Mouse (Mus musculus) liver, postnatal 0 days (tissue): Measurements from ENCODE around the gene Qrsl1. TPM values are rescaled to one million over a fixed set of nuclear protein-coding genes. Genes with fewer than 3 reads are reported as not detected.
"Not testable (repeated sequence)": the region's sequence is repeated elsewhere in the genome, so short reads cannot be mapped to it uniquely, and the experiment has no call there.

Experiments
- ATAC-seq: fragments of 200-750 bp; cut with Nextera tagmentation; 2 replicates; pipeline ENCODE4 v1.8.0; 2017; ENCODE audit warnings: mild to moderate bottlenecking, moderate library complexity
- DNase-seq: peaks from one replicate; pipeline ENCODE4 v3.0.0-alpha.2; 2016
- H3K27ac ChIP-seq: fragments of 300-500 bp; sonication (generic); 2 replicates; pipeline ENCODE4 v1.5.1; 2014; ENCODE audit warnings: antibody characterized with exemption, moderate library complexity, mild to moderate bottlenecking, low read depth
- H3K27me3 ChIP-seq: fragments of 300-500 bp; sonication (generic); 2 replicates; pipeline ENCODE4 v1.6.1; 2014; ENCODE audit warnings: low read length, control low read depth, mixed read lengths; ENCODE audit not compliant: insufficient read depth
- H3K36me3 ChIP-seq: fragments of 300-500 bp; sonication (generic); replicated peaks from 2 replicates; pipeline ENCODE4 v1.6.1; 2014; ENCODE audit warnings: mild to moderate bottlenecking, control low read depth, low read length, moderate library complexity, mixed read lengths; ENCODE audit not compliant: insufficient read depth
- H3K4me1 ChIP-seq: fragments of 300-500 bp; sonication (generic); 2 replicates; pipeline ENCODE4 v1.6.1; 2014; ENCODE audit warnings: antibody characterized with exemption, mild to moderate bottlenecking, control low read depth; ENCODE audit not compliant: insufficient read depth
- H3K4me2 ChIP-seq: fragments of 300-500 bp; sonication (generic); 2 replicates; pipeline ENCODE4 v1.6.1; 2014; ENCODE audit warnings: low read depth, mild to moderate bottlenecking, low read length, moderate library complexity, mixed read lengths
- H3K4me3 ChIP-seq: fragments of 300-500 bp; sonication (generic); 2 replicates; pipeline ENCODE4 v1.5.1; 2014; ENCODE audit warnings: low read depth, low read length
- H3K9ac ChIP-seq: fragments of 300-500 bp; sonication (generic); replicated peaks from 2 replicates; pipeline ENCODE4 v1.6.1; 2014; ENCODE audit warnings: mild to moderate bottlenecking, moderate library complexity
- H3K9me3 ChIP-seq: fragments of 300-500 bp; sonication (generic); 2 replicates; pipeline ENCODE4 v1.6.1; 2016; ENCODE audit warnings: mild to moderate bottlenecking, control low read depth, low read length, mixed read lengths
- CTCF ChIP-seq: sonication (generic); IDR thresholded peaks from 2 replicates; pipeline ENCODE4 v1.5.1; 2016; ENCODE audit warnings: antibody characterized with exemption, low read depth
- EP300 ChIP-seq: IDR thresholded peaks from 2 replicates; pipeline ENCODE4 v1.6.1; 2016; ENCODE audit warnings: antibody characterized with exemption, low read depth, mild to moderate bottlenecking
- WGBS: fragments of 180-500 bp; shearing (Covaris S2); extraction: QIAGEN DNeasy Blood & Tissue Kit; methylation state at CpG from one replicate; pipeline ENCODE4 v1.1.7; 2014; ENCODE audit not compliant: insufficient replicate concordance; 5-methylcytosine and 5-hydroxymethylcytosine counted together
- polyA plus RNA-seq: library from polyadenylated mRNA; unstranded; fragments of >200 nt; fragmentation: Nextera tagmentation; extraction: Ambion mirVana; gene quantifications from 2 replicates; pipeline ENCODE4 v1.2.1, GENCODE M21; 2015

The Qrsl1 gene
- 7.3 and 7.4 TPM in 2 replicates for polyA plus RNA-seq

DNA sequence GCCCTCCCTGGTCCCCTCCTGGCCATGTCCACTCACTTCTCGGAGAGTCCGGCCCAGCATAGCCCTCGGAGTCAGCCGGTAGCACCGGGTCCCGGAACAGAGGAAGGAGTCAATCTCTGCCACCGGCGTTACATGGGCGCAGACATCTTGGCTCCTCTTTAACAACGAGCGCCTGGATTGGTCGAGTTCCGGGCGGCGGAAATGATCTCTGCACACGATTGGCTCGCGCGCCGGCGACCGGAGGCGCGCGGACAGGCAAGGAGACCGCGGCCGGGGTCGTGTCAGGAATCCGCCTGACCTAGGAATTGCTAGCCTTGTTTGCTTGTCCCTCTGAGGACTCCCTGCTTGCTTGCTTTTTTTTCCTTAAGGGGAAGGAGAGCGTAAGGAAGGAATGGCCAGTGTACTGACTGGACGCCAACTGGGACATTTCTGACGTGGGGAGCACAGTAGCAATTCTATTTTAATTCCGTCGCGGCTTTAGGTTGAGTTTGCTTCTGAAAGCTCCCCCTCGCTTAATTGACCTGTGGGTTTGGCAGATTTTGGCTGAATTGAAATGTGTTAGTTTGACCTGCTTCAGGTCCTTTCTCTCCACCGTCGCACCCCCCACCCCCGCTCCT, at the start of gene Qrsl1, which contains the start of gene Rtn4ip1:
Gene Qrsl1 (minus strand): TSS at position 168 of the 617 bp plus-strand sequence.
Gene Rtn4ip1 (plus strand): TSS at position 230 of the 617 bp plus-strand sequence.
- H3K4me3 ChIP-seq: peak within 1 kb of the TSS; percentile 84
- peaks cover 9% of the 10 kb centered on the region for H3K4me1 ChIP-seq
- H3K36me3 ChIP-seq: no peaks in the 10 kb centered on the region
- ATAC-seq (peak; percentile 98), DNase-seq (peak; percentile 95)
- H3K9ac ChIP-seq: peak within 1 kb of the TSS; percentile 65
- no peaks in the 10 kb centered on the region for H3K9me3 ChIP-seq
- peak within 1 kb of the TSS; percentile 66 for H3K27ac ChIP-seq
- no peaks in the 10 kb centered on the region for H3K27me3 ChIP-seq
- TF ChIP-seq EP300: no peak
- TF ChIP-seq CTCF: no peak
- H3K4me2 ChIP-seq: peak within 1 kb of the TSS; percentile 78
- under 1% methylated on average over 40 of the region's 40 CpGs for WGBS

DNA sequence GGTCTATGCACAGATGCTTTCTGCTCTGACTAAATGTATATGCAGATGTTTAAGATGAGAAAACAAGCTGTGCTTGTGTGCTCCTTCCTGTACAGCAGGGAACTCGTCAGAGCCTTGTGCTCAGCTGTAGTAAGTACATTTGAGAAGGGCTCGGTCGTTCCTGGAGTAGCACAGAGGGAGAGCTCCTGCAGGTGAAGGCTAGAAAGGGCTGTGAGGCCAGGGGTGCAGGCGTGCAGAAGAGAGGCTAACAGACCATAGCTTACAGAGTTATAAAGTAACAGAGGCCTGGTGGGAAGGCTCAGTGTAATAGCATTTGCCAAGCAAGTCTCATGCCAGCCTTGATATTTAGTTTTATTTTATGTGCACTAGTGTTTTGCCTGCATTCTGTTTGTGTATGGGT, 43.9 kb upstream of the Qrsl1 start:
- H3K4me1 ChIP-seq: no peaks in the 10 kb centered on the region
- H3K4me3 ChIP-seq: no peak overlapping the region
- H3K9ac ChIP-seq: no peak overlapping the region
- H3K27me3 ChIP-seq: no peaks in the 10 kb centered on the region
- no peaks in the 10 kb centered on the region for H3K9me3 ChIP-seq
- no peak overlapping the region for H3K27ac ChIP-seq
- DNase-seq: no peak
- H3K4me2 ChIP-seq: no peak overlapping the region
- TF ChIP-seq CTCF (no peak), EP300 (no peak)
- no peak for ATAC-seq
- H3K36me3 ChIP-seq: peaks cover 14% of the 10 kb centered on the region
- WGBS: 80% methylated on average over 4 of the region's 4 CpGs

- peaks cover 14% of the 10 kb centered on the region for H3K36me3 ChIP-seq
- H3K4me1 ChIP-seq: no peaks in the 10 kb centered on the region
- H3K9me3 ChIP-seq: no peaks in the 10 kb centered on the region
- no peak overlapping the region for H3K4me3 ChIP-seq
- H3K27me3 ChIP-seq: no peaks in the 10 kb centered on the region
- H3K9ac ChIP-seq: no peak overlapping the region
- no peak for DNase-seq
- H3K27ac ChIP-seq: no peak overlapping the region
- 68% methylated on average over 4 of the region's 4 CpGs for WGBS
- no peak overlapping the region for H3K4me2 ChIP-seq
- 0 out of 2 replicates have a peak, but pooled peaks have one; percentile 31 for ATAC-seq
- TF ChIP-seq EP300: no peak
- no peak for TF ChIP-seq CTCF
Measured at GRCm38 (mm10) chr10:43943736-43944135, 42.2 kb upstream of the Qrsl1 start.

- H3K4me1 ChIP-seq: no peaks in the 10 kb centered on the region
- no peak overlapping the region for H3K4me2 ChIP-seq
- ATAC-seq (no peak), DNase-seq (no peak)
- H3K27me3 ChIP-seq: no peaks in the 10 kb centered on the region
- TF ChIP-seq EP300: no peak
- TF ChIP-seq CTCF: no peak
- H3K4me3 ChIP-seq: no peak overlapping the region
- no peak overlapping the region for H3K27ac ChIP-seq
- peaks cover 9% of the 10 kb centered on the region for H3K36me3 ChIP-seq
- H3K9ac ChIP-seq: no peak overlapping the region
- WGBS: 76% methylated on average over 6 of the region's 6 CpGs
- no peaks in the 10 kb centered on the region for H3K9me3 ChIP-seq
Measured at GRCm38 (mm10) chr10:43939136-43939662, 37.7 kb upstream of the Qrsl1 start.

GRCm38 (mm10) chr10:43928596-43928995, 27.1 kb upstream of the Qrsl1 start:
- no peaks in the 10 kb centered on the region for H3K4me1 ChIP-seq
- H3K9ac ChIP-seq: no peak overlapping the region
- no peak overlapping the region for H3K4me2 ChIP-seq
- WGBS: 68% methylated on average over 5 of the region's 5 CpGs
- no peak overlapping the region for H3K4me3 ChIP-seq
- DNase-seq: no peak
- no peaks in the 10 kb centered on the region for H3K9me3 ChIP-seq
- no peaks in the 10 kb centered on the region for H3K27me3 ChIP-seq
- no peak for TF ChIP-seq EP300
- TF ChIP-seq CTCF: no peak
- no peaks in the 10 kb centered on the region; the same call in 1 of the 2 replicates for H3K36me3 ChIP-seq
- ATAC-seq: no peak
- no peak overlapping the region for H3K27ac ChIP-seq

DNA sequence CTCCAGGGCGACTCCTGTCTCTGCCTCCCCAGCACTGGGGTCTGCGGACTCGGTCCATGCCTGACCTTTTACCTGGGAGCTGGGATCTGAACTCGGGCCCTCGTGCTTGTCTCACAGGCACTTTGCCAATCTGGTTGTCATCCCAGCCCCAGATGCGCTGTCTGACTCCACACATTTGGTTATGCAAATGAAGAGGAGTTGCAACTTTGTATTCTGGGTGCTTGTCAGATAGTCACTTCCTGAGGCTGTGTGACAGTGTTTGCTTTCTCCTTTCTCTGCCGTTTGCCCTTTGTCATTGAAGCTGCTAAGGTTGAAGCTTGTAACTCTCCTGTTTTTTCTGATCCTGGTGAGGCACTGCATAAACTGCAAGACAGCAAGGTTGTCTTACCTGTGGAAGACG, 26.2 kb upstream of the Qrsl1 start:
- H3K36me3 ChIP-seq: no peaks in the 10 kb centered on the region; the same call in 1 of the 2 replicates

GRCm38 (mm10) chr10:43925776-43926175, 24.2 kb upstream of the Qrsl1 start:
- not testable (repeated sequence) for H3K4me2 ChIP-seq, H3K27ac ChIP-seq, DNase-seq, H3K4me3 ChIP-seq, H3K36me3 ChIP-seq, H3K9me3 ChIP-seq, H3K27me3 ChIP-seq, ATAC-seq, H3K4me1 ChIP-seq, H3K9ac ChIP-seq
- WGBS: 78% methylated on average over 9 of the region's 9 CpGs

More for the DNA sequence above, 26.2 kb upstream of the Qrsl1 start:
- WGBS: 52% methylated on average over 8 of the region's 8 CpGs
- Histone ChIP-seq H3K4me2 (no peak overlapping the region), H3K4me1 (no peaks in the 10 kb centered on the region), H3K27ac (0 out of 2 replicates have a peak overlapping the region, but pooled peaks have one; percentile 39), H3K9ac (no peak overlapping the region), H3K9me3 (no peaks in the 10 kb centered on the region), H3K27me3 (no peaks in the 10 kb centered on the region), H3K4me3 (no peak overlapping the region)
- DNase-seq (peak; percentile 37), ATAC-seq (peak; percentile 82)
- TF ChIP-seq EP300 (no peak), CTCF (no peak)
